Mouse (Mus musculus) thymus, adult 18-20 months (tissue): Measurements from ENCODE around the gene Stxbp1.

Source experiments
- DNase-seq, 2 experiments: peaks; one replicate each; pipeline ENCODE4 v3.0.0; 2022; ENCODE audit warnings: mixed read lengths in 2 of 2

Stxbp1 gene

DNA sequence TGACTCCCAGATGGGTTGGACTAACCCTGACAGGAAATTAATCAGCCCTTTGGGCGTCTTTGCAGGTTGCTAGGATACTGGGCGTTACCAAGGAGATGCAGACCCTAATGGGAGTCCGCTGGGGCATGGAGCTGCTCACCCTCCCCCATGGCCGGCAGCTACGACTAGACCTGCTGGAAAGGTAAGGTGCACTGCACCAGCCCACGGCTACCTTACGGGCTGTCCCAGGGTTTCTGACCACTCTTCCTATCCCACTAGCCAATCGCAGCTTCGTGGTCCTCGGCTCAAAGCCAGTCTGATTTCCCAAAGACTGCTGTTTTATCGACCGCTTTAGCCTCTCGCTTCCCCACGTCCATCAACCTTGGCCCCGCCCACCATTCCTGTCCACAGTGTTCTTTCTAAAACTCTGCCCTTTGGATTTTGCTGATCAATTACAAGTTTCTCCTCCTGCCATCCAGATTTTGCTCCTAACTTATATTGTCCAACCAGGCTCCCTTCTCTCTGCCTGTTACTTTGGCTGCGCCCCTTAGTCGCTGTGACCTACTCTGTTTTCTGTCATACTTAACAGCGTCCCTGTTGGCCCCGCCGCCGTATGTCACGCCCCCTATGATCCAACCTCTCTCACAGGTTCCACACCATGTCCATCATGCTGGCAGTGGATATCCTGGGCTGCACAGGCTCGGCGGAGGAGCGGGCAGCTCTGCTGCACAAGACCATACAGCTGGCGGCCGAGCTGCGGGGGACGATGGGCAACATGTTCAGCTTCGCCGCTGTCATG lies 96.0 kb downstream of the Stxbp1 start:
- no peak for DNase-seq

DNA sequence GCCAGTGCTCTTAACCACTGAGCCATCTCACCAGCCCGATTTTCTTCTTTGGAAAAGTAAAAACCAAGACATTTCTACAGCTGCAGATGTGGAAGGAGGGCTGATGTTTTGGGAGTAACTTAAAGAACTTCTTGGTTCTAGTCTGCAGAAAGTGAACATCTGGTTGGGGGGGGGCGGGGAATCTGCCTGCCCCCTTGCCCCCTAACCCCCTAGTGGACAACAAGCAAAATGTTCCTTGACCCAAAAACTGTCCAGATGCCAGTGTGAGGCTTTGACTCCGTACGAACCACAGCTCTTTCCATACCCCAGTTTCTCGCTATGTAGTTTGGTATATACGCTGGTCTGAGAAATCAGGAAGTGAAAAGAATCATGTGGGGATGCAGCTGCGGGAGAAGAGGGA lies 96.8 kb downstream of the Stxbp1 start:
- no peak for DNase-seq

DNA sequence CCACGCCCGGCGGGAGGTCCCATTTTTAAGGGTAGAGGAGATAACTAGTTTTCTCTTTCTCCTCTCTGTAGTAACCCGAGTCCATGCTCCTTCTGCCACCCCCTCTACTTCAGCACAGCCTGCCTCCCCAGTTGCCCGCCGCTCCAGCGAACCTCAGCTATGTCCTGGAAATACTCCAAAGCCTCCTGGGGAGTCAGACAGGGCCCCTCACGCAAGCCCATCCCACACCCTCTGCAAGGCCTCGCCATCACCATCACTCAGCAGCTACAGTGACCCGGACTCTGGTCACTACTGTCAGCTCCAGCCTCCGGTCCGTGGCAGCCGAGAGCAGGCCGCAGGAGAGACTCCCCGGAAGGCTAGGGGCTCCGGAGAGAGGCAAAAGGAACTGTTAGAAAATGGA lies 98.0 kb downstream of the Stxbp1 start:
- DNase-seq, result no peak

DNA sequence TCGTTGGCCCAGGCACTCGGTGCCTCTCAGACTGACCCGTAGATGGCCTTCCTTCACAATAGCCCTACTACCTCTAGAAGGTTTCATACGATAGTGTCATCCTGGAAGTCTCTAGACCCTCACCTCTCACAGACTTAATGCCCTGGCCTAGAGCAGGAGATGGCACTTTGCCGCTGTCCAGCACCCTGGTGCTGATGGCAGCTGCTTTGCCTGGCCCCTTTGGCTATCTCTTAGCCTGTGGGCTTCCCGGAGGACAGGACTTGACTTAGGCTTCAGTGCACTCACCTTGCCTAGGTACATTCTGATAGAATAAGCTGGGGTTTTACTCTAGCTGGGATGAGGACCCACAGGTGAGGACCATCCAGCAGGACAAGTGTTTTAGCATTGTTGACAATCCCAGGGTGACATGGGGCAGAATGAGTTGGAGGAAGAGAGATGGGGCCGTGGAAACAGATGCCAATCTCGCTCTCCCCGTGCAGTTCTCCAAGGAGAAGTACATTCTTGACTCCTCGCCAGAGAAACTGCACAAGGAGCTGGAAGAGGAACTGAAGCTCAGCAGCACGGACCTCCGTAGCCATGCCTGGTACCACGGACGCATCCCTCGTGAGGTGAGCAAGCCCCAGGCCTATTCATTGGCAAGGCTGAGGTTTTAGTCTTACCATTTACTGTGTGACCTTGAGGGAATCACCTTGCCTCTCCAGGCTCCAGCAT lies 102.6 kb downstream of the Stxbp1 start:
- DNase-seq, result no peak

DNA sequence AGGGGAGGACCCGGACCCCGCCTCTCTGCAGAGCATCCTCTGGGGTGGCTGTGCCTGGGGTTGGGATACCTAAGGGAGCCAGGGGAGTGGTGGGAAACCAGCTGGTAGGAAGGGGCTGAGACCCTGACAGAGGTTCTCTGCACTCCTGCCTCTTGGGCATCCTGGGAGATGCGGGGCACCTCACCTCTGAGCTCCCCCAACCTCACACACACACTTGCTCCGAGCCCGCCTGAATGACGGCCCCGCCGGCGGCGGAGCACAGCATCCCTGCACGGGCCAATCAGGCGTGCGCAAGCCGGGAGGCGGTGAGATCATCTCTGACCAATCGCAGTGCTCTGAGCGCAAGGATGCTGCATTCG lies 104.9 kb downstream of the Stxbp1 start:
- no peak for DNase-seq

DNA sequence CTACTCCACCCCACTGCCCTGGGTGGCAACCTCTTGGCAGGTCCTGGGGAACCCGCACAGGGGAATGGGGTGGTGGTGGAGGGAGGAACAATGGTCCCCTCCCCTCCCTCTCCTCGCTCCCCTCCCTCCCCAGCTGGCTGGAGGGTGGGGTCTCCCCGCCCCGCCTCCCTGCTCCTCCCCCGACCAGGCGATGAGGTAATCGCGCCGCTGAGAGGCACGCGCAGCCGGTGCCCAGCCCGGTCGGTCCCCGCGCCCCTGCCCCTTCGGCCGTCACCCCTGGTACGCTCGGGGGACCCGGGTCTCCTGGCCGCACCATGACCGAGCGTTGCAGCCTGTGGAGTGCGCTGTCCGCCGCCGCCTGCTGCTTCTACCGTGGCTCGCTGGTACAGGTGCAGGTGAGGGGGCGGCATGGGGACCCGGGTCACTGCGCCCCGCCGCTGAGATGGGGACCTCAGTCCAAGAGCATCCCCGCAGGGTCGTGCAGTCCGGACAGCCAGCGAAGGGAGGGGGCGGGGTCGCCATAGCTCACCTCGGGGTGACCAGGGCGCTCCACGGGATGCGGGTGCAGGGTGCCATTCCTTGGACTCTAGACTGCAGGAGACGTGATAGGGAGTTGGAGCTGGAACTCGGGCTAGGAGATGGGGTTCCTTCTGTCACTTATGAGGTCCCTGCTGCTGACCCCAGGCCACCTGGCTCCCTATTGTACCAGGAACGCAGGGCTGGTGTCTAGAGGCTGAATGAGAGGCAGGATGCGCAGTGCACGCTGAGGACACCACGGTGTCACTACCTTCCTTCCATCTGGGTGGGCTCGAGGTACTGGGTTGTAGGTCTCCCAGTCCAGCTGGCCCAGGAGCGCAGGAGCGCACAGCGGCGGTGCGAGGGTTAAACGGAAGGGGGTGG lies 105.5 kb downstream of the Stxbp1 start:
- DNase-seq, result no peak

DNA sequence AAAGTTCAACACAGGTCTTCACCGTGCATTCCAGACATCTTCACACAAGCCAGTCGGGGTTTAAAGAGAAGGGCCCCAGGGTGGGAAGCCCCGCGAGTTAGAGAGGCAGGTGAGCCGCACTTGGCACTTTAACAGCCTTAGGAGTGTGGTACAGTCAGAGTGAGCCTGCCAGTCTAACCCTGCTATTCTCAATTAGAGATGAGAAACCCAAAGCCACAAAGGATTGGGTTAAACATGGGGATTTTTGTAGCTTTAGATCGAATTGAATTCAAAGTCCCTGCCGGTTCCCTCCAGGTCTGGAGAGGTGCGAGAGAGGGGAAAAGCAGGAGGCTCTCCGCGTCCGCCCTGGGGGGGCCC lies 106.2 kb downstream of the Stxbp1 start, which contains the start of gene 6330409D20Rik:
6330409D20Rik (minus strand) TSS at position 101 of the 357 bp plus-strand sequence.
- DNase-seq, result no peak

DNA sequence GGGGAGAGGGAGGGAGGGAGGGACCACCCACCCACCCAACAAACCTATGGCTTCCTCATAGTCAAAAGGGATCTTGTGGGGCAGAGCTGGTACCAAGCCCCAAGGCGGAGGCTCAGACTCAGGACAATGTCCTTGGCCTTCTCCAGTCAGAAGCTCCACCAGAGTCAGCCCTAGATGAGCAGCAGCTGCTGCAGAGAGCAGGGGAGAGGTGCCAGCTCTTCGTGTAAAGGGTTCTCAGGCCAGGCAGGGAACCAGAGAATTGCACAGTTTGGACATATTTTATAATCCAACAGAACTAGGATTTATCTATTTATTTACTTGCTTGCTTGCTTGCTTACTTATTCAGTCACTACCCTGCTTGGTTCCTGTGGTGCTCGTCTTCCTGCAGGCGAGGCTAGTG lies 107.7 kb downstream of the Stxbp1 start:
- DNase-seq, result no peak
